Mouse (Mus musculus) embryonic facial prominence, embryonic 12.5 days (tissue): Measurements from ENCODE around the gene Lrmda. TPM values are rescaled to one million over a fixed set of nuclear protein-coding genes. Genes with fewer than 3 reads are reported as not detected.
A peak's percentile ranks its signal among the peaks of the same experiment; 100 is the strongest.

ENCODE experiments used
- ATAC-seq: fragments of 200-750 bp; cut with Nextera tagmentation; 2 replicates; pipeline ENCODE4 v1.8.0; 2017; ENCODE audit not compliant: insufficient number of reproducible peaks, insufficient read depth, low FRiP score, low TSS enrichment
- H3K27ac ChIP-seq: fragments of 300-500 bp; sonication (generic); 2 replicates; pipeline ENCODE4 v1.5.1; 2016; ENCODE audit warnings: mild to moderate bottlenecking
- H3K27me3 ChIP-seq: fragments of 300-500 bp; sonication (generic); 2 replicates; pipeline ENCODE4 v1.6.1; 2016; ENCODE audit warnings: mild to moderate bottlenecking, moderate library complexity
- H3K36me3 ChIP-seq: fragments of 300-500 bp; sonication (generic); 2 replicates; pipeline ENCODE4 v1.6.1; 2016; ENCODE audit warnings: mild to moderate bottlenecking
- H3K4me1 ChIP-seq: fragments of 300-500 bp; sonication (generic); 2 replicates; pipeline ENCODE4 v1.6.1; 2016
- H3K4me2 ChIP-seq: fragments of 300-500 bp; sonication (generic); replicated peaks from 2 replicates; pipeline ENCODE4 v1.6.1; 2016; ENCODE audit warnings: mild to moderate bottlenecking, moderate library complexity
- H3K4me3 ChIP-seq: fragments of 300-500 bp; sonication (generic); 2 replicates; pipeline ENCODE4 v1.5.1; 2016; ENCODE audit warnings: mild to moderate bottlenecking
- H3K9ac ChIP-seq: fragments of 300-500 bp; sonication (generic); 2 replicates; pipeline ENCODE4 v1.6.1; 2016; ENCODE audit warnings: mild to moderate bottlenecking, moderate library complexity
- H3K9me3 ChIP-seq: fragments of 300-500 bp; sonication (generic); 2 replicates; pipeline ENCODE4 v1.6.1; 2016; ENCODE audit warnings: mild to moderate bottlenecking, moderate library complexity
- WGBS: fragments of 180-500 bp; shearing (Covaris S2); methylation state at CpG from one replicate; pipeline ENCODE4 v1.1.7; 2016; 5-methylcytosine and 5-hydroxymethylcytosine counted together
- polyA plus RNA-seq: library from polyadenylated mRNA; unstranded; fragments of >200 nt; fragmentation: Nextera tagmentation; extraction: Ambion mirVana; gene quantifications from 2 replicates; pipeline ENCODE4 v1.2.1, GENCODE M21; 2016

The Lrmda gene
- polyA plus RNA-seq, 1 experiment from 2014 or later: 0.28 TPM

- no peak overlapping the region for H3K4me2 ChIP-seq
- H3K4me3 ChIP-seq: no peak overlapping the region
- H3K36me3 ChIP-seq: no peaks in the 10 kb centered on the region
- ATAC-seq: no peak
- H3K4me1 ChIP-seq: peaks cover 32% of the 10 kb centered on the region
- 18% methylated on average over 8 of the region's 8 CpGs for WGBS
- H3K27ac ChIP-seq: no peak overlapping the region
- H3K9ac ChIP-seq: no peak overlapping the region
- no peaks in the 10 kb centered on the region for H3K27me3 ChIP-seq
- no peaks in the 10 kb centered on the region for H3K9me3 ChIP-seq
Measured at GRCm38 (mm10) chr14:22113463-22114361, 94.2 kb downstream of the Lrmda start.

GRCm38 (mm10) chr14:22114651-22115351 lies 95.3 kb downstream of the Lrmda start:
- WGBS: 13% methylated on average over 18 of the region's 18 CpGs
- H3K9ac ChIP-seq: no peak overlapping the region
- no peaks in the 10 kb centered on the region for H3K36me3 ChIP-seq
- H3K4me3 ChIP-seq: no peak overlapping the region
- peaks cover 36% of the 10 kb centered on the region for H3K4me1 ChIP-seq
- H3K4me2 ChIP-seq: peak overlapping the region; percentile 14
- H3K9me3 ChIP-seq: no peaks in the 10 kb centered on the region
- peak; percentile 35; the same call in 1 of the 2 replicates for ATAC-seq
- H3K27ac ChIP-seq: no peak overlapping the region
- no peaks in the 10 kb centered on the region for H3K27me3 ChIP-seq

GRCm38 (mm10) chr14:22118096-22118495 lies 98.6 kb downstream of the Lrmda start:
- Histone ChIP-seq H3K4me1 (peaks cover 34% of the 10 kb centered on the region), H3K36me3 (no peaks in the 10 kb centered on the region), H3K9ac (no peak overlapping the region), H3K9me3 (no peaks in the 10 kb centered on the region), H3K27me3 (no peaks in the 10 kb centered on the region), H3K4me3 (no peak overlapping the region), H3K27ac (no peak overlapping the region), H3K4me2 (no peak overlapping the region)
- 56% methylated on average over 6 of the region's 6 CpGs for WGBS
- no peak for ATAC-seq

- ATAC-seq: no peak
- Histone ChIP-seq H3K4me1 (peaks cover 32% of the 10 kb centered on the region), H3K9ac (no peak overlapping the region), H3K4me3 (no peak overlapping the region), H3K27ac (no peak overlapping the region), H3K9me3 (no peaks in the 10 kb centered on the region), H3K36me3 (no peaks in the 10 kb centered on the region), H3K27me3 (no peaks in the 10 kb centered on the region), H3K4me2 (no peak overlapping the region)
- 26% methylated on average over 4 of the region's 4 CpGs for WGBS
Measured at GRCm38 (mm10) chr14:22118512-22118911, 99.0 kb downstream of the Lrmda start.

- Histone ChIP-seq H3K4me2 (no peak overlapping the region), H3K36me3 (no peaks in the 10 kb centered on the region), H3K27me3 (no peaks in the 10 kb centered on the region), H3K27ac (no peak overlapping the region), H3K4me3 (no peak overlapping the region), H3K9me3 (no peaks in the 10 kb centered on the region), H3K4me1 (no peaks in the 10 kb centered on the region), H3K9ac (no peak overlapping the region)
- WGBS: 53% methylated on average over 4 of the region's 4 CpGs
- ATAC-seq: no peak
Measured at GRCm38 (mm10) chr14:22126276-22126675, 106.8 kb downstream of the Lrmda start.

- Histone ChIP-seq H3K36me3 (no peaks in the 10 kb centered on the region), H3K4me1 (no peaks in the 10 kb centered on the region), H3K9ac (no peak overlapping the region), H3K9me3 (no peaks in the 10 kb centered on the region), H3K27ac (no peak overlapping the region), H3K27me3 (no peaks in the 10 kb centered on the region), H3K4me3 (no peak overlapping the region), H3K4me2 (no peak overlapping the region)
- ATAC-seq: no peak
- 88% methylated on average over 6 of the region's 6 CpGs for WGBS
Measured at GRCm38 (mm10) chr14:22126859-22127258, 107.3 kb downstream of the Lrmda start.

- no peaks in the 10 kb centered on the region for H3K4me1 ChIP-seq
- no peaks in the 10 kb centered on the region for H3K27me3 ChIP-seq
- ATAC-seq: no peak
- no peak overlapping the region for H3K4me3 ChIP-seq
- WGBS: 73% methylated on average over 7 of the region's 7 CpGs
- H3K9ac ChIP-seq: no peak overlapping the region
- H3K9me3 ChIP-seq: no peaks in the 10 kb centered on the region
- no peak overlapping the region for H3K4me2 ChIP-seq
- no peak overlapping the region for H3K27ac ChIP-seq
- H3K36me3 ChIP-seq: no peaks in the 10 kb centered on the region
Measured at GRCm38 (mm10) chr14:22130950-22131585, 111.6 kb downstream of the Lrmda start.

- H3K4me3 ChIP-seq: no peak overlapping the region
Measured at GRCm38 (mm10) chr14:22139281-22139680, 119.8 kb downstream of the Lrmda start.

GRCm38 (mm10) chr14:22144014-22144413 lies 124.5 kb downstream of the Lrmda start:
- H3K27me3 ChIP-seq: no peaks in the 10 kb centered on the region
- no peaks in the 10 kb centered on the region for H3K9me3 ChIP-seq
- ATAC-seq: no peak
- no peak overlapping the region for H3K4me2 ChIP-seq
- H3K9ac ChIP-seq: no peak overlapping the region
- H3K4me3 ChIP-seq: no peak overlapping the region
- 30% methylated on average over 3 of the region's 3 CpGs for WGBS
- H3K4me1 ChIP-seq: no peaks in the 10 kb centered on the region
- no peak overlapping the region for H3K27ac ChIP-seq
- H3K36me3 ChIP-seq: no peaks in the 10 kb centered on the region

More at GRCm38 (mm10) chr14:22139281-22139680, 119.8 kb downstream of the Lrmda start:
- no peak for ATAC-seq
- no peaks in the 10 kb centered on the region for H3K27me3 ChIP-seq
- no peaks in the 10 kb centered on the region for H3K9me3 ChIP-seq
- H3K9ac ChIP-seq: no peak overlapping the region
- H3K4me1 ChIP-seq: no peaks in the 10 kb centered on the region
- H3K27ac ChIP-seq: no peak overlapping the region
- H3K36me3 ChIP-seq: no peaks in the 10 kb centered on the region
- 85% methylated on average over 1 of the region's 1 CpGs for WGBS
- no peak overlapping the region for H3K4me2 ChIP-seq

- no peaks in the 10 kb centered on the region for H3K9me3 ChIP-seq
- 59% methylated on average over 4 of the region's 4 CpGs for WGBS
- H3K4me3 ChIP-seq: no peak overlapping the region
- no peaks in the 10 kb centered on the region for H3K27me3 ChIP-seq
- H3K4me2 ChIP-seq: no peak overlapping the region
- H3K9ac ChIP-seq: no peak overlapping the region
- no peaks in the 10 kb centered on the region for H3K4me1 ChIP-seq
- no peak for ATAC-seq
- no peak overlapping the region for H3K27ac ChIP-seq
- H3K36me3 ChIP-seq: no peaks in the 10 kb centered on the region
Measured at GRCm38 (mm10) chr14:22145863-22146262, 126.4 kb downstream of the Lrmda start.

- ATAC-seq: no peak
- H3K4me3 ChIP-seq: no peak overlapping the region
- H3K4me1 ChIP-seq: no peaks in the 10 kb centered on the region
- H3K4me2 ChIP-seq: no peak overlapping the region
- H3K27ac ChIP-seq: no peak overlapping the region
- no peaks in the 10 kb centered on the region for H3K27me3 ChIP-seq
- H3K9ac ChIP-seq: no peak overlapping the region
- no peaks in the 10 kb centered on the region for H3K36me3 ChIP-seq
- H3K9me3 ChIP-seq: no peaks in the 10 kb centered on the region
- 77% methylated on average over 12 of the region's 12 CpGs for WGBS
Measured at GRCm38 (mm10) chr14:22146508-22147044, 127.1 kb downstream of the Lrmda start.
